Mouse (Mus musculus): ENCODE data around the gene Tpm1.

Gene Tpm1

DNA sequence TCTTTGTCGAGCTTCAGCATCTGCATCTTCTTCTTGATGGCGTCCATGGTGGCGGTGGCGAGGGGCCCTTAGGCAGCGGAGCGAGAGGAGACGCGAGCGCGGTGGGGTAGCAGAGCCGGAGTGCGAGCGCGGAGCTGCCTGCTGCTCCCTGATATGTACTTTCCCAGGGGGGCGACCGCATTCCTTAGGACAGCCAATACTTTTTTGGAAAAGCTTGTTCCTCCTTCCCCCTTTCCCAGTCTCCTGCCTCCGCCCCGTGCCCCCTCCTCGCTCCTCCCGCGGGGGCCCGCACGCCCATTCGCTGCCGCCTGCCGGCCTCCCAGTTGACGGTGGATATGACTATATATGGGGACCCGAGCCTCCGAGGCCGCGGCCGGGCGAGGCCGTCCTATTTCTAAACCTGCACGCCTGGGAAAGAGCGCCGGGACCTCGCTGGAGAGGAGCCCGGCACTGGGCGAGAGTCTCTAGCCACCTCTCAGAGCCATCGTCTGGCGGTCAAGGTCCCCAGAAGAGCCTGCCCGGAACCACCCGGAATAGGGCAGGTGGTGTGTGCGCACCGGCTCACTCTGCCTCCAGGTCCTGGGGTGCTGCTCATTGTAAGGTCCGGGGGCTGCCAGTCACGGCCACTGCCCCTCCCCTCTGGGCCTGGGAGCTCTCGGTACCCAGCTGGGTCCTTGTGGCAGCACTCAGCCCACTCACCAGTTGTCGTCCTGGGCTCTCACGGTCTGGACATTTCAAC lies at the start of gene Tpm1:
Gene Tpm1, minus strand, starts transcription at position 321 of the 739 bp plus-strand sequence.
- peak; percentile 72 to 79 for DNase-seq (ENCODE audit: inconsistent age in 2 of 2, low spot score in 1 of 2)

DNA sequence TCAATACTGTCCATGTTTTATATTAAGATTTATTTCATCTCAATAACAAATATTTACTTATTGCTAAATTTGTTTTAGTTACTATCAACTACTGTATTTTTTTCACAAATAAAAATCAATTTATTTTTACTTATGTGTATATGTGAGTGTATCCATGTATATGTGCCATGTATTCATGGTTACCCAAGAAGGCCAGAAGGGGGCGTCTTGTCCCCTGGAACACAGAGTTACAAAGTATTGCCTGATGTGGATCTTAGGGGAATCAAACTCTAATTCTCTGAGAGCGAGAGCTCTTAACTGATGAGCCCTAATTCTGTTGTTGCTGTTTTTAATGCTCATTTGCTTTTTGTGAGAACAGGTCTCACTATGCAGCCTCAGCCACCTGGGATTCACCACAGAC lies 45.2 kb upstream of the Tpm1 start:
- DNase-seq (ENCODE audit: inconsistent age in 2 of 2, low spot score in 1 of 2): no peak

DNA sequence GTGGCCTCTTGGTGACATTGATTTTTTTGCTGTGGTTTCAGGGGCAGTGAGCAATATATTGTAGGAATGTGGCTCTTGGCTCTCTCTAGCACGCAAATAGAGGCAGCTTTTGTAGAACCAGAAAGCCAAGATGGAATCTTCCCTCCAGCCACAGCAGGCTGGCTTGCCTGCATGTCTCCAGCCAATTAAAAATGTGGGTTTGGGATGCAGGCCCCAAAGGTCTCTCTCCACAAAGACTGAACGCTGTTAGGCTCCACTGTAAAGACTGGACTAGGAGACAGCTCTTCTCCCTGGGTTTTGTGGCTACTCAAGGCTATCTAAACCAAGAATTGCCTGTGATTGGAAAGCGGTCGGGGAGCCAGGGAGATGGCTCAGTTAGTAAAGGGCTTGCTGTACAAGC lies 43.0 kb upstream of the Tpm1 start:
- DNase-seq (ENCODE audit: inconsistent age in 2 of 2, low spot score in 1 of 2): no peak

DNA sequence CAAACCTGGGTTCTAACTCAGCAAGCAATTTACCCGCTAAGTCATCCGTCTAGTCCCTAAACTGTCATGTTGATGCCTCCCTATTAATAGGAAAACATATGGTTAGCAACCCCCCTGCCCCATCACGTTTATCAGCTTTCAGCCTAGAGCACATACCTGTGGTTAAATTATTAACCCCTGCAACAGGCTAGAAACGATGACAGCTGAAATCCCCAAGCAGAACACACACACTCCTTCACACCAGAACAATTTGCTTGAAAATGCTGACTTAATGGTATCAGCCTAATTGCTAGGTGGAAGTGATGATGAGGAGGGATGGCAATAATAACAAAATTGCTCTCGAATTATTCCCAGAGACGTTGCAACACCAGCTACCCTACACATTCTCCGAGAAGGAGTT lies 42.4 kb upstream of the Tpm1 start:
- DNase-seq (ENCODE audit: inconsistent age in 2 of 2, low spot score in 1 of 2): no peak

DNA sequence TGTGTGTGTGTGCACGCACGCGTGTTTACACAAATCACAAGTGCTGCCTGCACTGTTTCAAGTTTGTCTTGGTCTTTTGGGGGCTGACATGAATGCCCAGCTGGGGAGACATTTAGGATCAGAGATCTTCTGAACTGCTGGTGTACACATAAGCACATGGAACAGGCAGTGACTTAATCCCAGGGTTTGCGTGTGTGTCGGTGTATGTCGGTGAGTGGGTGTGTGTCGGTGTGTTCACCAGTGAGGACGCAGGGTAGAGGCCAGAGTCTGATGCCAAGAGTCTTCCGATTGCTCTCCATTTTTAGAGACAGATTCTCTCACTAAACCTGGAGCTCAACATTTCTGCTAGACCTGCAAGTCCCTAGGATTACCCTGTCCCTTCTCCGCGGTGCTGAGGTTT lies 41.9 kb upstream of the Tpm1 start:
- DNase-seq (ENCODE audit: inconsistent age in 2 of 2, low spot score in 1 of 2): no peak

DNA sequence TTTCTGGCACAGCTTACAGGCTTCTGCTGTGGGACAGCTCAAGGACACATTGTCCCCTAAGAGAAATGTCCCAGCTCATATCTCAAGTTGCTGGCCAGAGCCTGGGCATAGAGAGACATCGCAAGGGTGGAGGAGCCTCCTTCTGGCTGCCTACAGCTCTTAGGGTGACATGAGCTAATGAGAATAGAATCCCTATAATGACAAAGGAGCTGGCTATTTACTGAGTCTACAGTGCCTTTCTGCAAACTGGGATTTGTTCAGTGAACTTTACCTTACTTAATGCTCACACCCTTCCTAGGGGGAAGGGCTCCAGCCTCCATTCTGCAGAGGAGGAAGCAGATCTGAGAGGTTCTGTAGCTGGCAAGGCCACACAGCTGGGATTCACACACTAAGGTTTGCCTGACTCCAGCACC lies 41.4 kb upstream of the Tpm1 start:
- DNase-seq (ENCODE audit: inconsistent age in 2 of 2, low spot score in 1 of 2): peak; percentile 48 to 56

DNA sequence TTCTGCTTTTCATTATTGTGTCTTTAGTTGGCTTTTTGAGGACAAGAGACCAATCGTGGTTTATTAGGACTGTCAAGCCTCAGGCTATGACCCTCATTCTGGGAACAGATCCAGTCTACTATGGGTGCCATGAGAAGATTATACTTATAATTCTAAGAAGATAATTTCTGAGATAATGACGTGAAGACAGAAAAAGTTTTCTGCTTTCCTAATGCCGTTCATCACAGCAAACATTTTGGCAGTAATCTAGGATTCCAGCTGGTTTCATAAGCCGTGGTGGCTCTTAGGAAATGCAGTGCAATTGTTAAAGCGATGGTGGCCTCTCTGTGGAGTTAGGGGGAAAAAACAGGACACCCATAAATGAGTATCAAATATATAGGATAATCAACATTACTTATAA lies 40.0 kb upstream of the Tpm1 start:
- DNase-seq (ENCODE audit: inconsistent age in 2 of 2, low spot score in 1 of 2): peak in 1 of 2 experiments; percentile 37

DNA sequence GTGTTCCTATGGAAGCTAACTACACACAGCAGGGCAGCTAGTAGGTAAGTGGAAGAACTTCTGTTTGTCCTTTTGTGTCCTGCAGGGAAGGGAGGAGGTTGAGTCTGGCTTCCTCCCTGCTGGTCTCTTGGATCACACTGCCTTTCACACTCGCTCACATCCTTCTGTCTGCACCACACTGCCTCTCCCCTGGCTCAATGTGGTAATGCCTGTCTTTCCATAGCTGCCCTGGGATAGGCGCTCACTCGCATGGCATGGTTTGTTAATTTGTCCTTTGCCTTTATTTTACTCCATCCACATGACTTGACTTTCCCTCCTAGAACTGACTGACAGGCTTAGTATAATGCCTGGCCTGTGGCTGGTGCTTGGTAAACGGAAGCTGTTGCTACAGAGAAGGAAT lies 34.6 kb upstream of the Tpm1 start:
- DNase-seq (ENCODE audit: inconsistent age in 2 of 2, low spot score in 1 of 2): no peak

DNA sequence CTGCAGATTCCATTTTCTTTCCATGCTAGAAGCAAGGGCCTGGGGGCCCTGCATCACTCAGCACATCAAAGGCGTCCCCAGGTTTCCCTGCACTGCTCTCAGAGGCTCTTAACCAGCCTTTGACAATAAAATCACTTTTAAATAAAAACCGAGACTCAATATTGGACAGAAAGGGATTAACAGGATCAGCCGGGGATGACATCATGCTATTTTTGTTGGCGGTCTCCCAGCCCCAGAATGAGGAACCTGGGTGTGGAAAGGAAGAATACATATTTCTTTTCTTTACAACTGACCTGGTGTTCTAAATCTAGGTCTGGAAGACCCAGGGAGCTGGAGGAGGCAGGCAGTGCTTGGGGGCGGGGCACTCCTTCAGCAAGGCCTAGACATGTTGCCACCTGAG lies 32.5 kb upstream of the Tpm1 start:
- peak in 1 of 2 experiments; percentile 32 for DNase-seq (ENCODE audit: inconsistent age in 2 of 2, low spot score in 1 of 2)

DNA sequence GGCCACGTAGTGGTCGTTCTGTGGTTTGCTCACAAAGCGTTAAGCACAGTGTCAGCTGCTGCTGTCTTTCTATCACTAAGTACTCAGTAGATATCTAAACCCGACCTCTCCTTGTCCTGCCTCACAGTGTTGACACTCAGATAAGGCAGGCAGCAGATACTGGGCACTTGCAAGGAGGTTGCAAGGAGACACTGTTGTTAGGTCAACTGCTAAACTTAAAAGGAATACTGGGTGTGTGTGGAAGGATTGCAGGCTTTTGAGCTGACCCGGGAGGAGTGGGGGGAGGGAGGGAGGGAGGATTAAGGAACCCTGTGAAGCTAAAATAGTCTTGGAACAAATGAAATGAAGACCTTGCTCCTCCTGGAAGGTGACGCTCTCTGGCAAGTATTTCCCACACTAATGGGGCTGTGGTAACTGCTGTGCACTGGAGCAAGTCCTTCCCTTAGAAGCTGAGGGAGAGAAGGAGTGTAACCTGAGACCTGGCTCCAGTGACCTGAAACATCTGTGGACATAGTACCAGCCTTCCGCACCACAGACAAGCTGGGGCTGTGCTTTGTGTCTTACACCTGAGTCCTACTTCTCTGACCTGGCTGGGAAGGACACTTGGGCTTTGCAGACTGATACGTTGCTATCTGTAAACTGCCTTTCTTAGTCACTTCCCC lies 28.6 kb upstream of the Tpm1 start:
- no peak for DNase-seq (ENCODE audit: inconsistent age in 2 of 2, low spot score in 1 of 2)

DNA sequence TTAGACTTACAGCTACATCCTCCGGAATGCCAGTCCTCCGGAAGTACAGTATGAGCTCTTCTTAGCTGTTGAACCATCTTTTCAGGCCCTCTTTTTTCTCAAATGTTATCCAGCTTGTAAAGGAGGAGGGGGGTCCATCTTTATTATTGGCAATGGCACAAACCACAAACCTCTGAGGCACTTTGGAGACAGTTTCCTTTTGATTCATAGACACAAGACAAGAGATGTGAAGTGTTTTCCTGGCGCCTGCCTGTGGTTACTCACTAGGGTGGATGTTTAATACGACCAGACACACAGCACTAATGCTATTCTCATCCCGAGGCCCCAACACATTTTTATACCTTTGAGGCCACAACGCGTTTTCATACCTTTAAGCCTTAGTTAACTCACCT lies 28.1 kb upstream of the Tpm1 start:
- no peak for DNase-seq (ENCODE audit: inconsistent age in 2 of 2, low spot score in 1 of 2)

DNA sequence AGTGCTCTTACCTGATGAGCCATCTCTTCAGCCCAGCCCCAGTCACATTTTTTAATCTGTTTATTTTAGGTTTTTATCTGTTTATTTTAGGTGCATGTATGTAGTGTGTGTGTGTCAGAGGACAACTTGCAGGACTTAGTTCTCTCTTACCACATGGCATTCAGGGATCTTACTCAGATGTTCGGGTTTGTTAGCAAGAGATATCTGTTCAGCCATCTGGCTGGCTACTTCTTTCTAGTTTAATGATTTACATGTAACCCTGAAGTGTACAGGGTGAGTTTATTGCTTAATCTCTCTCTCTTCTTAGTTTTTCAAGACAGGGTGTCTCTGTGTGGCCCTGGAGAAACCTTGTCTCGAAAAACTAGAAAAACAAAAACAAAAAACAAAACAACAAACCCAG lies 23.0 kb upstream of the Tpm1 start:
- DNase-seq (ENCODE audit: inconsistent age in 2 of 2, low spot score in 1 of 2): no peak

DNA sequence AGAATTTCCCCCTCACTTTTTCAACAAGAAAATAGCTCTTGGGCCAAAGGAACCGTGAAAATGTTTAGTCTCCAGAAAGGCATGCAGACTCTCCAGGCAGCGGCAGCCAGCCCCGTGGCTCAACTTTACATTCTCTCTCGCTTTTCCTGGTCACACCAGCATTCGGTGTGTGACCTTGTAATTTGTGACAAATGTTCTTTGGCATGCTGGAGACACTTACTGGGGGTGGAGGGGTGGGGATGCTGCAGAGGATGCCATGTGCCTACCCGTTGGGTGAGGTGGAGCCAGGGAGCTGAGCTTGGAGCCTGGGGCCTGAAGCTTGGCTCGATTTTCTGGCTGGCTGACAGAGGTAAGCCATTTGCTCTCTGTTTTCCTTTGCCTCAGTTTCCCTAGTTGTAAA lies 22.4 kb upstream of the Tpm1 start:
- peak; percentile 27 to 36 for DNase-seq (ENCODE audit: inconsistent age in 2 of 2, low spot score in 1 of 2)

DNA sequence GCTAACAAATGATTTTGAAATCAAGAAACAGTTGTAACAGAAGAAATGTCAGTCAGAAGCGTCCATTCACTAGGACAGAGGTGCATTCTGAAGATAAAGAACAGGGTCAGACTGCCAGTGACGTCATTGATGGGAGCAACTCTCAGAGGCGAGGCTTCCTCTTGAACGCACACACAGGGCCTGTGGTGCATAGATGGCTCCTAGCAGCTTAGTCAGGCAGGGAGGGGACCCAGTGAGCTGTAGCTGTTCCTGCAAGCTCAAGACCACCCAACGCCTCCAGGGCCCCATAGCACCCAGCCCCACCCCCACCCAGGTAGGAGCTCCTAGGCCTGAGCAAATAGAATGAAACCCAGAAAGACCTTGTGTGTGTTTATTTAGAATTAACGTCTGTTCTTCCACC lies 21.9 kb upstream of the Tpm1 start:
- DNase-seq (ENCODE audit: inconsistent age in 2 of 2, low spot score in 1 of 2): no peak

DNA sequence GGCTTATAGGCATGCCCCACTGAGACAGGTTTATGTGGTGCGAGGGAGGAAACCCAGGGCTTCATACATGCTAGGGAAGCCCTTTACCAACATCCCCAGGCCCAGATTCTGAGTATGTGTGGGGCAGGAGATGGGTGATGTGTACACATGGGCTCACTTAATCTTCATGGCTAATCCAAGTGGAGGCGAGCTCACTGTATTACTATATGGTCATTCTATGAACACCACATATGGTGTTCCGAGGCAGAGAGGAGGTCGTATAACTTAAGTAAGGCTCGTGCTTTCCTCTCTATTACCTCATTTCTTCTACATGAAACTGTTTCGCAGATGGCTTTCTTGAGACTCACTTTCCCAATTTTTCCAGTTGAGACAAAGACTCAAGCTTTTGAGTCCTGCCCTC lies 17.4 kb upstream of the Tpm1 start:
- no peak for DNase-seq (ENCODE audit: inconsistent age in 2 of 2, low spot score in 1 of 2)

DNA sequence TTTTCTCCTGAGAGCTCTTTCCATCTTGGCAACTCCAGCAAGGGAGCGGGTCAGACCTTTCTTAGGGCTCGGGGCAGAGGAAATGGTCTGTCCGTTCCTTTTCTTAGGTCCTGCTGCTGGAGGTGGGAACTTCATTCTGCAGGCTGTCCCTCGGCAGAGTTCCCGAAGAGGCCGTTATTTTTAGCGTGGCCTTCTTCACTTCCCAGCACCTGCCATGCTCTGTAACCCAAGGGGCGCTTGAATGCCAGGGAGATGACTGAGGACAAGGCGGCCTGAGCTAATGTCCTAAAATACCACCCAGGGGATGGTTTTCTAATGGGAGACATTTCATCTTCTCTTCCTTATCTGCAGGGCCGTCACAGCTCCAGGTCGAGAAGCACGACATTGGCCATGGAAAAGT lies 10.5 kb upstream of the Tpm1 start:
- DNase-seq (ENCODE audit: inconsistent age in 2 of 2, low spot score in 1 of 2): no peak

DNA sequence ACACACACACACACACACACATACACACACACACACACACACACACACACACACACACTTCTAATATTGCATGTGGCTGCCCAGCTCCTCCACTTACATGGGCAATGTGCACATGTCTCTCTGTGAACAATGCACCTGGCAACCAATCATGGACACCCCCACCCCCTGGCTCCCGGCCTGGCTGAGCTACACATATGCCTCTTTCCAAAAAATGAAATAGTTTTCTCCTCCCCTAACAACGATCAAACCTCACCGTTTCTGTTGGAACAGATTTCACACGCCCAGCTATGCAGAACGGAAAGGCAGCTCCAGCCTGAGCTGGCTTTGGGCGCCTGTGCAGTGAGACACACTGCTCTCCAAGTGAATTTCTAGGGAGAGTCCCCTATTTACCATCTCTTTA lies 9.2 kb upstream of the Tpm1 start:
- no peak for DNase-seq (ENCODE audit: inconsistent age in 2 of 2, low spot score in 1 of 2)

DNA sequence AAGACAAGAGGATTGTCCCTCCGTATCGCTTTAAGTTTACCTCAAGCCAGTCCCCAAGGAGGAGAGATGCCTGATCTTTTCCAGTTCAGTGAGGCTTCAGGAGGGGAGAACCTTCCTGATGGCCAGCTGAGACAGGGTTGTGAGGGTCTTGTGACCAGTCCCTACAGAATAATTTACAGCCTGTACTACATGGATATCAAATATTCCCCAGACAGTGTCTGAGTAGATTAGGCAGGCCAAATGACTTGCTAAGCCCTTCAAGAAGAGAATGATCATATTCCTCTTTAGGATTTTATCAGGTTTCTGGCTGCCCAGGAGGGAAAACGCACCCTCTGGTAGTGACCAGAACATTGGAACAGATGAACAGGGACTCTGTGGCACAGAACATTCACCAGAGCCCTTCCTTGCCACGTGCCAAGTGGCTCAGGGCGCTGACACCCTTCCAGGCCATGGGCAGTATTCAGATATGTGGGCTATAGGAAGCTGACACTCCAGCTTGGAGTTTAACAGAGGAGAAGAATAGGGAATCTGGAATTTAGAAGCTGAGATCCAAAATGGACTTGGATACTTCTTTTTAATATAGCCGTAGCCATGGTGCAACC lies 1.6 kb upstream of the Tpm1 start:
- DNase-seq (ENCODE audit: inconsistent age in 2 of 2, low spot score in 1 of 2): no peak

DNA sequence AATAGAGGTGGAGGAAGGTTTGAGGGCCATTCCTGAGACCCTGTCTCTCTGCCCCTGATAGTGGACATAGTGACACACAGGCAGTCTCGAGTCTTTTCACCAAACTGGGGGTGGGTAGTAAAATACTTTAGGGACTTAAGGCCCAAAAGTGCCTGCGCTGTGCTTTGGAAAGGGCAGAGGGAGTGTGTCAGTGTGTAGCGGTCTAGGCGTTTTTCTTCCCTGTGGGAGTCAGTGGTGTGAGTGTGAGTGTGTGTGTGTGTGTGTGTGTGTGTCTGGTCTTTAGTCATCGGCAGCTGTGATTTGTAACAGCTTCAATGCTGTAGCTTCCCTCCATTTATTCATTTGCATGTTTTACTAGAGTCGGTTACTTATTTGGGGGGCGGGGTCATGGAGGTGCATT lies 630 bp upstream of the Tpm1 start:
- no peak for DNase-seq (ENCODE audit: inconsistent age in 2 of 2, low spot score in 1 of 2)

DNA sequence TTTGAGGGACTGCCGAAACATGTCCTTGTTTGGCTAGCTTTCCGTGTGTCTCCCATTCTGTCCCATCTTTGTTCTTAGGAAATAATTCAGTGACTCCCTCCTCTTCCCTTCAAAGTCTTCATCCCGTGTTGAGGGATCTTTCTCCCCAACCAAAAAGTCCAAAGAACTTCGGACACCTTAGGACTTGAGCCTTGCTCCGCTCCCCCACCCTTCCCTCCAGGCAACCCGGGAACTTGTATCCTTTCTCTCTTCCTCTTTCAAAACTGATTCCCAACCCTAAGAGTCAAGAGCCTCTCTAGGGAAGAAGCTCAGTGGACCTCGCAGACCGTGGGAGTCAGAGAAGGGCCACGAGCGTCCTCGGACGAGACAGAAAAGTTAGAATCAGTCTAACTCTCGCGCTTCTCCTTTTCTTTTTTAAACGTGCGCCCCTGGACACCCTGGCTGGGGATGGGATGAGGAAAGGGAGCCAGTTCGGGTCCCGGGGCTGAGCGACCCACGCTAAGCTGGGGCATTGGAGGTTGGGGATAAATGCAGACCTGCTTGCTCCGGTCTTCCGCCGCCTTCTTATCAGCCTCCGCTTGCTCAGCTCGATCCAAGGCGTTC lies 622 bp downstream of the Tpm1 start:
- DNase-seq (ENCODE audit: inconsistent age in 2 of 2, low spot score in 1 of 2): peak in 1 of 2 experiments; percentile 63

DNA sequence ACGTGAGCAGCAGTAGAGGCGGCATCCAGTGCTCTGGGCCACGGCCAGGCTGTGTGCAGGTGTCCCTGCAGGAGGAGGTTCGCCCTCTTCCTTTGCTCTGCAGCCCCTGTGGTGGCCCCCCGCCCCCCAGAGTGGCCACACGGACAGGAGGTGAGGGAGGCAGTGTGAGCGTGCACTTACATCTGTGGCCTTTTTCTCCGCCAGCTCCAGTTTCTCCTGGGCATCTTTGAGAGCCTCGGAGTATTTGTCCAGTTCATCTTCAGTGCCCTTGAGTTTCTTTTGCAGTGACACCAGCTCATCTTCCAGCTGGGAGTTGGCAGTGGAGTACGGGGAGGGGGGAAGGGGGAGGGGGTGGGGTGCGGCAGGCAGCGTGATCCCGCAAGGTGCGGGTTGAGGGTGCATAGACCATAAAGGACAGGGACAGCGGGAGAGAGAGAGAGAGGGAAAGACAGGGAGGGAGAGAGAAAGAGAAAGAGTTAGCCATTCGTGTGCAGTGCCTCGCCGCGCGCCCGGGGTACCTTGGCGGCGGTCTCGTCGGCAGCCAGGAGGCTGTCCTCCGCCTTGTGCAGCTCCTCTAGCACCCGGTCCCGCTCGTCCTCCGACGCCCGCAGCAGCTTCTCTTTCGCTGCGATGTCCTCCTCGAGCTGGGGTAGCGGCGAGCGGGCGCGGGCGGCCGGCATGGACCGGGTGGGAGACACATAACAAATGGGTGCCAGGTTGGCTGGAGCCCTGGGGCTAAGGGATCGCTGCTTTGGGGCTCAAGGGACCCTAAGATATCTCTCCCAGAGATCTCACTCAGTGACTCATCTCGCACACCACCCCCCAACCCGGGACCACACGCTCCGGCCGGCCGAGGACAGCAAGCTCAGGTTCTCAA lies 1.4 kb downstream of the Tpm1 start:
- DNase-seq (ENCODE audit: inconsistent age in 2 of 2, low spot score in 1 of 2): peak; percentile 31 to 68
